Mouse (Mus musculus) spleen, postnatal 4 days (tissue): ENCODE measurements around the gene Grik1.

Source experiments
- DNase-seq, 2 experiments: peaks; one replicate each; pipeline ENCODE4 v3.0.0; 2022; ENCODE audit warnings: low spot score in 2 of 2

Grik1 gene

GRCm38 (mm10) chr16:87861722-87862121 is 428.3 kb downstream of the Grik1 start:
- DNase-seq = no peak

- DNase-seq = no peak
Measured at GRCm38 (mm10) chr16:87853451-87854085, 436.5 kb downstream of the Grik1 start.

GRCm38 (mm10) chr16:87851550-87851949 is 438.5 kb downstream of the Grik1 start:
- DNase-seq = no peak

GRCm38 (mm10) chr16:87848799-87849198 is 441.3 kb downstream of the Grik1 start:
- no peak for DNase-seq
